Mouse (Mus musculus): ENCODE measurements around the gene Tyw5. TPM values are rescaled to one million over a fixed set of nuclear protein-coding genes. Genes with fewer than 3 reads are reported as not detected.

The Tyw5 gene
- total and polyA plus RNA-seq, 3 experiments: 20.3 to 50.1 (median 21.0) TPM

GRCm38 (mm10) chr1:57436408-57436807, 29.5 kb upstream of the Tyw5 start:
- H3K27ac ChIP-seq (ENCODE audit: insufficient read depth, low read depth): no peak overlapping the region
- no peaks in the 10 kb centered on the region for H3K9me3 ChIP-seq (replicated peaks; ENCODE audit: low read length)

GRCm38 (mm10) chr1:57433141-57433540, 26.2 kb upstream of the Tyw5 start:
- Histone ChIP-seq H3K79me2 (replicated peaks; ENCODE audit: control insufficient read depth, extremely low read depth, insufficient read depth, poor library complexity, severe bottlenecking) (no peaks in the 10 kb centered on the region), H3K27ac (ENCODE audit: insufficient read depth, low read depth) (no peak overlapping the region), H3K4me2 (ENCODE audit: insufficient read depth, low read depth, poor library complexity, severe bottlenecking) (no peak overlapping the region), H3K27me3 (replicated peaks) (no peaks in the 10 kb centered on the region), H3K36me3 (replicated peaks in 1 of 2; ENCODE audit: control insufficient read depth in 1 of 2, insufficient read depth in 1 of 2, low read length in 1 of 2) (no peaks in the 10 kb centered on the region), H3K9me3 (replicated peaks; ENCODE audit: low read length) (no peaks in the 10 kb centered on the region), H3K4me1 (ENCODE audit: control insufficient read depth in 1 of 2, insufficient read depth in 2 of 2) (peaks cover 0 to 8% of the 10 kb centered on the region in 2 experiments; a peak in 1 of 4 replicates), H3K9ac (ENCODE audit: insufficient read depth, low read depth) (no peak overlapping the region), H3K4me3 (replicated peaks in 1 of 3; ENCODE audit: low read depth in 2 of 3, low read length in 2 of 3, poor library complexity in 1 of 3) (no peak overlapping the region)
- TF ChIP-seq POLR2AphosphoS2 (IDR thresholded peaks at IDR 0.05; ENCODE audit: low read depth, low read length) (no peak), USF2 (conservative IDR thresholded peaks at IDR 0.05; ENCODE audit: low read depth, low read length) (no peak), ZMIZ1 (IDR thresholded peaks at IDR 0.05; ENCODE audit: low read depth, low read length) (no peak), ZC3H11A (IDR thresholded peaks at IDR 0.05; ENCODE audit: low read depth, low read length) (no peak), SIN3A (IDR thresholded peaks at IDR 0.05; ENCODE audit: low read length) (no peak), CHD1 (IDR thresholded peaks at IDR 0.05; ENCODE audit: low read depth, low read length) (no peak), ZNF384 (IDR thresholded peaks at IDR 0.05; ENCODE audit: low read depth, low read length) (no peak), NRF1 (IDR thresholded peaks at IDR 0.05; ENCODE audit: low read depth, low read length) (no peak), PAX5 (IDR thresholded peaks at IDR 0.05; ENCODE audit: low read length) (no peak), EP300 (IDR thresholded peaks at IDR 0.05; ENCODE audit: low read length) (no peak), NELFE (IDR thresholded peaks at IDR 0.05; ENCODE audit: low read depth, low read length) (no peak), MAX (IDR thresholded peaks at IDR 0.05; ENCODE audit: low read length) (no peak), MAFK (IDR thresholded peaks at IDR 0.05; ENCODE audit: insufficient replicate concordance, low read length) (no peak), USF1 (IDR thresholded peaks at IDR 0.05; ENCODE audit: low read depth, low read length) (no peak)
- in situ Hi-C loops (cut with MboI; ENCODE audit: low pct_ligation_motif_present, low pct_unique_long_range_greater_than_20kb, low sequenced_read_pairs) (no loop called here), dilution Hi-C loops (cut with MboI; ENCODE audit: extremely low pct_ligation_motif_present, extremely low pct_unique_long_range_greater_than_20kb, low sequenced_read_pairs) (no loop called here)
- no peak for DNase-seq (ENCODE audit: extremely low read depth)

More at GRCm38 (mm10) chr1:57436408-57436807, 29.5 kb upstream of the Tyw5 start:
- no peak overlapping the region for H3K9ac ChIP-seq (ENCODE audit: insufficient read depth, low read depth)
- H3K27me3 ChIP-seq (replicated peaks): no peaks in the 10 kb centered on the region
- no peak for DNase-seq (ENCODE audit: extremely low read depth)
- H3K79me2 ChIP-seq (replicated peaks; ENCODE audit: control insufficient read depth, extremely low read depth, insufficient read depth, poor library complexity, severe bottlenecking): no peaks in the 10 kb centered on the region
- TF ChIP-seq RCOR1 (conservative IDR thresholded peaks at IDR 0.05; ENCODE audit: low read depth, low read length) (no peak), USF1 (IDR thresholded peaks at IDR 0.05; ENCODE audit: low read depth, low read length) (peak; percentile 17; the same call in 1 of the 2 replicates)
- in situ Hi-C loops (cut with MboI; ENCODE audit: low pct_ligation_motif_present, low pct_unique_long_range_greater_than_20kb, low sequenced_read_pairs): no loop called here
- dilution Hi-C loops (cut with MboI; ENCODE audit: extremely low pct_ligation_motif_present, extremely low pct_unique_long_range_greater_than_20kb, low sequenced_read_pairs): no loop called here
- no peak overlapping the region for H3K4me2 ChIP-seq (ENCODE audit: insufficient read depth, low read depth, poor library complexity, severe bottlenecking)
- H3K4me3 ChIP-seq (replicated peaks in 1 of 3; ENCODE audit: low read depth in 2 of 3, low read length in 2 of 3, poor library complexity in 1 of 3): no peak overlapping the region
- no peaks in the 10 kb centered on the region for H3K36me3 ChIP-seq (replicated peaks in 1 of 2; ENCODE audit: control insufficient read depth in 1 of 2, insufficient read depth in 1 of 2, low read length in 1 of 2)
- H3K4me1 ChIP-seq (ENCODE audit: control insufficient read depth in 1 of 2, insufficient read depth in 2 of 2): peaks cover 0 to 4% of the 10 kb centered on the region in 2 experiments; a peak in 1 of 4 replicates
